Mouse (Mus musculus) heart, embryonic 16.5 days (tissue): ENCODE results near the gene Xpot. TPM values are rescaled to one million over a fixed set of nuclear protein-coding genes. Genes with fewer than 3 reads are reported as not detected.

Experiments
- ATAC-seq: fragments of 200-750 bp; cut with Nextera tagmentation; replicated peaks from 2 replicates; pipeline ENCODE4 v1.8.0; 2017; ENCODE audit warnings: moderate number of reproducible peaks; ENCODE audit not compliant: insufficient read depth, low FRiP score; ENCODE audit errors: extremely low read depth
- H3K27ac ChIP-seq: fragments of 300-500 bp; sonication (generic); 2 replicates; pipeline ENCODE4 v1.5.1; 2014; ENCODE audit warnings: mild to moderate bottlenecking, low read length, control low read depth, moderate library complexity
- H3K27me3 ChIP-seq: fragments of 300-500 bp; sonication (generic); 2 replicates; pipeline ENCODE4 v1.6.1; 2014; ENCODE audit warnings: low read length, mixed read lengths; ENCODE audit not compliant: control insufficient read depth, insufficient read depth
- H3K36me3 ChIP-seq: fragments of 300-500 bp; sonication (generic); 2 replicates; pipeline ENCODE4 v1.6.1; 2014; ENCODE audit not compliant: control insufficient read depth, insufficient read depth
- H3K4me1 ChIP-seq: fragments of 300-500 bp; sonication (generic); 2 replicates; pipeline ENCODE4 v1.6.1; 2014; ENCODE audit warnings: low read length, mixed read lengths; ENCODE audit not compliant: control insufficient read depth, insufficient read depth
- H3K4me2 ChIP-seq: fragments of 300-500 bp; sonication (generic); 2 replicates; pipeline ENCODE4 v1.6.1; 2014; ENCODE audit warnings: low read depth, mild to moderate bottlenecking, control low read depth, low read length
- H3K4me3 ChIP-seq: fragments of 300-500 bp; sonication (generic); 2 replicates; pipeline ENCODE4 v1.5.1; 2014; ENCODE audit warnings: mild to moderate bottlenecking, control low read depth, low read length
- H3K9ac ChIP-seq: fragments of 300-500 bp; sonication (generic); 2 replicates; pipeline ENCODE4 v1.6.1; 2014; ENCODE audit warnings: low read length, control low read depth
- H3K9me3 ChIP-seq: fragments of 300-500 bp; sonication (generic); replicated peaks from 2 replicates; pipeline ENCODE4 v1.6.1; 2016; ENCODE audit warnings: low read length; ENCODE audit not compliant: control insufficient read depth
- WGBS: fragments of 180-500 bp; shearing (Covaris S2); extraction: QIAGEN DNeasy Blood & Tissue Kit; methylation state at CpG from one replicate; pipeline ENCODE4 v1.1.7; 2014; 5-methylcytosine and 5-hydroxymethylcytosine counted together
- microRNA-seq: library from miRNA; unstranded; fragments of <30 nt; microRNA quantifications from one replicate; pipeline ENCODE4, GENCODE M21; 2017
- polyA plus RNA-seq: library from polyadenylated mRNA; unstranded; fragments of >200 nt; fragmentation: Nextera tagmentation; extraction: Ambion mirVana; gene quantifications from 2 replicates; pipeline ENCODE4 v1.2.1, GENCODE M21; 2015

Gene Xpot
- polyA plus RNA-seq, 1 experiment from 2014 or later, result 31.5 TPM

GRCm38 (mm10) chr10:121556263-121556662 lies 69.9 kb downstream of the Xpot start:
- no peak overlapping the region for H3K4me2 ChIP-seq
- H3K27me3 ChIP-seq, result no peaks in the 10 kb centered on the region
- H3K4me1 ChIP-seq, result no peaks in the 10 kb centered on the region
- 76% methylated on average over 6 of the region's 6 CpGs for WGBS
- peaks cover 60% of the 10 kb centered on the region for H3K36me3 ChIP-seq
- H3K9me3 ChIP-seq, result no peaks in the 10 kb centered on the region
- no peak overlapping the region for H3K27ac ChIP-seq
- no peak overlapping the region for H3K4me3 ChIP-seq
- no peak overlapping the region for H3K9ac ChIP-seq
- no peak for ATAC-seq

- Histone ChIP-seq H3K27me3 (no peaks in the 10 kb centered on the region), H3K9ac (no peak overlapping the region), H3K4me1 (peaks cover 7% of the 10 kb centered on the region; the same call in 1 of the 2 replicates), H3K9me3 (no peaks in the 10 kb centered on the region), H3K36me3 (peaks cover 52% of the 10 kb centered on the region), H3K4me3 (no peak overlapping the region), H3K4me2 (no peak overlapping the region), H3K27ac (no peak overlapping the region)
- WGBS, result 82% methylated on average over 9 of the region's 9 CpGs
- ATAC-seq, result no peak
Observed at GRCm38 (mm10) chr10:121550334-121550733, 75.8 kb downstream of the Xpot start.

- Histone ChIP-seq H3K9me3 (no peaks in the 10 kb centered on the region), H3K4me3 (no peak overlapping the region), H3K27ac (no peak overlapping the region), H3K27me3 (no peaks in the 10 kb centered on the region), H3K36me3 (peaks cover 49% of the 10 kb centered on the region), H3K9ac (no peak overlapping the region), H3K4me1 (peaks cover 7% of the 10 kb centered on the region; the same call in 1 of the 2 replicates), H3K4me2 (no peak overlapping the region)
- 82% methylated on average over 5 of the region's 5 CpGs for WGBS
- ATAC-seq, result no peak; the same call in 1 of the 2 replicates
Observed at GRCm38 (mm10) chr10:121549670-121550069, 76.5 kb downstream of the Xpot start.

GRCm38 (mm10) chr10:121547162-121547561 lies 79.0 kb downstream of the Xpot start:
- Histone ChIP-seq H3K9me3 (no peaks in the 10 kb centered on the region), H3K9ac (no peak overlapping the region), H3K4me3 (no peak overlapping the region), H3K27ac (no peak overlapping the region), H3K27me3 (no peaks in the 10 kb centered on the region), H3K4me1 (peaks cover 7% of the 10 kb centered on the region; the same call in 1 of the 2 replicates), H3K4me2 (no peak overlapping the region), H3K36me3 (peaks cover 29% of the 10 kb centered on the region)
- peak; percentile 55; the same call in 1 of the 2 replicates for ATAC-seq
- 29% methylated on average over 6 of the region's 6 CpGs for WGBS

GRCm38 (mm10) chr10:121543577-121543976 lies 82.6 kb downstream of the Xpot start:
- no peak overlapping the region for H3K4me2 ChIP-seq
- no peak for ATAC-seq
- 91% methylated on average over 6 of the region's 6 CpGs for WGBS
- H3K27ac ChIP-seq, result no peak overlapping the region
- no peak overlapping the region for H3K9ac ChIP-seq
- peaks cover 13% of the 10 kb centered on the region for H3K36me3 ChIP-seq
- H3K27me3 ChIP-seq, result no peaks in the 10 kb centered on the region
- H3K4me3 ChIP-seq, result no peak overlapping the region
- peaks cover 7% of the 10 kb centered on the region; the same call in 1 of the 2 replicates for H3K4me1 ChIP-seq
- no peaks in the 10 kb centered on the region for H3K9me3 ChIP-seq

GRCm38 (mm10) chr10:121542156-121542555 lies 84.0 kb downstream of the Xpot start:
- H3K9me3 ChIP-seq, result no peaks in the 10 kb centered on the region
- peaks cover 3% of the 10 kb centered on the region; the same call in 1 of the 2 replicates for H3K4me1 ChIP-seq
- no peaks in the 10 kb centered on the region for H3K27me3 ChIP-seq
- no peak for ATAC-seq
- H3K36me3 ChIP-seq, result peaks cover 13% of the 10 kb centered on the region
- WGBS, result 89% methylated on average over 3 of the region's 3 CpGs
- no peak overlapping the region for H3K4me2 ChIP-seq
- no peak overlapping the region for H3K27ac ChIP-seq
- H3K4me3 ChIP-seq, result no peak overlapping the region
- H3K9ac ChIP-seq, result no peak overlapping the region

Small RNAs within 50 kb of the gene (microRNA-seq; reads per million reads assigned to microRNA genes)
- not detected for gene Gm24330

Other genes with a start within 250 kb of the Xpot start
- gene Rassf3, start 150.0 kb downstream of the Xpot start, polyA plus RNA-seq, result 24.1 and 24.8 TPM in 2 replicates
- 22.8 and 27.9 TPM in 2 replicates for gene Tbk1, start 39.5 kb downstream of the Xpot start, polyA plus RNA-seq
- gene D930020B18Rik, start 15.3 kb upstream of the Xpot start, polyA plus RNA-seq, result 0.05 and 0.14 TPM in 2 replicates
- 1.6 and 1.9 TPM in 2 replicates for gene BC048403, start 113.6 kb upstream of the Xpot start, polyA plus RNA-seq